Mouse (Mus musculus): ENCODE results near the gene Tcerg1l.
A peak's percentile ranks its signal among the peaks of the same experiment; 100 is the strongest.

GRCm38 (mm10) chr7:138248176-138248575 lies 149.4 kb downstream of the Tcerg1l start:
- no peak for TF ChIP-seq POLR2A (IDR thresholded peaks at IDR 0.05; ENCODE audit: borderline replicate concordance, insufficient read depth, low read length)
- TF ChIP-seq CTCF (IDR thresholded peaks at IDR 0.05; ENCODE audit: borderline replicate concordance, insufficient read depth, low read depth, low read length): peak; percentile 43; the same call in 1 of the 2 replicates
